Mouse (Mus musculus): Measurements from ENCODE around the gene Tbc1d17.

DNA sequence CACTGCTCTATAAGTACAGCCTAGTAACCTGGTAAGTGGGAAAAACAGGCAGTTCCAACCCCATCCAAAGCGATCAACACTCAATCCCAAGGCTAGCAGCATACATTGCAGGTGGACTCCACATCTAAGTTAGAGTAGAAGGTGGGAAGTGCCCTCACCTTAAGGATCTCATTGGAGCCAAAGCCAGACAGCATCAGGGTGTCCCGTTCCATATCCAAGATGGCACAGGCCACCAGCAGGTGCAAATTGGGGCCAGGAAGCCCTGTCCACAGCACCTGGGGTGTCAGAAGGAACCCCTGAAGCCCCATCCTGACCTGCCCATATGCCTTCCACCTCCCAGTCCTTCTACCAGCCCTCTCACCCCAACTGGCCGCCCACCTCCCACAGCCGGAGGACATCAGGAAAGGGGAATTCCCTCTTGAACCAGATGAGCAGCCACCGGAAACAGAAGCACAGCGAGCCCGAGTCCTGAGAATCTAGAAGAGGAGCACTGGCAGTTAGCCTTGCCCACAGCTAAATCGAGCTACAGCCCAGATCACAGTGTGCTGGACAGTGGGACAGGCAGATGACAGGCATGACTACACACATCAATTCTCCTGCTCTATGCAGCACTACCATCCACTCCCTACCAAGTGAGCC, 6.9 kb downstream of the Tbc1d17 start:
- no peak for TF ChIP-seq CTCF (IDR thresholded peaks at IDR 0.05; ENCODE audit: low read depth, low read length)
- no peak for TF ChIP-seq POLR2A (IDR thresholded peaks at IDR 0.05; ENCODE audit: extremely low read depth, insufficient read depth, low read length)

Measured in liver, adult 2 months (tissue).